In genomic region chr6:128701691-128702090, GRCm38 (mm10) we compare ENCODE assay signal across 24 mouse cellular contexts. TPM values are rescaled to one million over a fixed set of nuclear protein-coding genes. Genes with fewer than 3 reads are reported as not detected.
"Had no signal": no experiment of that assay in that cellular context is flagged by ENCODE, and none has a peak within 500 bp of the region (broad histone marks: within the 10 kb centered on the region; RNA-seq: fewer than 3 reads in every experiment).

No protein-coding gene starts in this region.

- H3K27ac ChIP-seq: midbrain, embryonic 10.5 days; midbrain, embryonic 12.5 days; neural tube, embryonic 13.5 days; neural tube, embryonic 15.5 days; stomach, embryonic 15.5 days; stomach, postnatal 0 days had no signal

- H3K9me3 ChIP-seq: midbrain, embryonic 10.5 days; midbrain, embryonic 12.5 days; neural tube, embryonic 13.5 days; neural tube, embryonic 15.5 days; stomach, embryonic 15.5 days had no signal

- DNase-seq: lung, adult 18-20 months; lung, embryonic 14.5 days; lung, postnatal 10 days; lung, postnatal 4 days; midbrain, embryonic 14.5 days; right cerebral cortex, postnatal 14 days; thymus, adult 18-20 months; thymus, postnatal 14 days; thymus, postnatal 36 days had no signal

- ATAC-seq: midbrain, embryonic 16.5 days had no signal

- H3K36me3 ChIP-seq: midbrain, embryonic 10.5 days; midbrain, embryonic 12.5 days; neural tube, embryonic 13.5 days; neural tube, embryonic 15.5 days; stomach, embryonic 15.5 days had no signal

- H3K4me2 ChIP-seq: lung, embryonic 14.5 days; midbrain, embryonic 12.5 days; neural tube, embryonic 13.5 days; neural tube, embryonic 15.5 days; stomach, embryonic 15.5 days had no signal

- H3K27me3 ChIP-seq: midbrain, embryonic 12.5 days; neural tube, embryonic 13.5 days; neural tube, embryonic 15.5 days; stomach, embryonic 15.5 days had no signal

- H3K4me3 ChIP-seq: midbrain, embryonic 10.5 days; midbrain, embryonic 12.5 days; myocyte; neural tube, embryonic 13.5 days; neural tube, embryonic 15.5 days; stomach, embryonic 15.5 days had no signal

- H3K4me1 ChIP-seq: midbrain, embryonic 10.5 days; midbrain, embryonic 12.5 days; neural tube, embryonic 13.5 days; neural tube, embryonic 15.5 days; stomach, embryonic 15.5 days had no signal

- H3K9ac ChIP-seq: lung, embryonic 14.5 days; midbrain, embryonic 12.5 days; neural tube, embryonic 13.5 days; neural tube, embryonic 15.5 days; stomach, embryonic 15.5 days had no signal

RNA-seq across cellular contexts. Expression of gene Klrb1, which starts 21.2 kb away (rescaled TPM):
- polyA plus RNA-seq: liver, embryonic 16.5 days; lung, embryonic 14.5 days; lung, embryonic 16.5 days; midbrain, embryonic 10.5 days; midbrain, embryonic 12.5 days; myocyte; neural tube, embryonic 11.5 days; stomach, embryonic 15.5 days; stomach, postnatal 0 days; thymus, postnatal 0 days had no signal

RNA-seq across cellular contexts. Expression of gene Clec2h, which starts 39.5 kb away (rescaled TPM):
- total RNA-seq: megakaryocyte, adult 5-6 weeks; megakaryocyte-erythroid progenitor cell, adult 5-6 weeks had no signal
- polyA plus RNA-seq: lung, embryonic 14.5 days; lung, embryonic 16.5 days; midbrain, embryonic 10.5 days; midbrain, embryonic 12.5 days; midbrain, embryonic 14.5 days; midbrain, embryonic 16.5 days; myocyte; neural tube, embryonic 11.5 days; neural tube, embryonic 13.5 days; neural tube, embryonic 15.5 days; spleen, adult 2 months; thymus, postnatal 0 days had no signal
